Mouse (Mus musculus): ENCODE data around the gene H2-Q7. TPM values are rescaled to one million over a fixed set of nuclear protein-coding genes. Genes with fewer than 3 reads are reported as not detected.
"Not testable (repeated sequence)": the region's sequence is repeated elsewhere in the genome, so short reads cannot be mapped to it uniquely, and the experiment has no call there.

Gene H2-Q7
- polyA plus RNA-seq, 1 experiment from 2014 or later = 10.0 TPM

GRCm38 (mm10) chr17:35420206-35420810 lies 18.6 kb upstream of the H2-Q7 start:
- H3K36me3 ChIP-seq (ENCODE audit: control insufficient read depth, insufficient read depth, low read length); H3K27ac ChIP-seq (ENCODE audit: low read depth, low read length); H3K4me3 ChIP-seq (ENCODE audit: low read depth, low read length); H3K4me2 ChIP-seq; H3K9me3 ChIP-seq (ENCODE audit: control insufficient read depth, low read length); H3K4me1 ChIP-seq (ENCODE audit: control insufficient read depth, insufficient read depth, low read length); ATAC-seq (ENCODE audit: low FRiP score); H3K9ac ChIP-seq (ENCODE audit: low read length); H3K27me3 ChIP-seq (ENCODE audit: control insufficient read depth, insufficient read depth, low read length): not testable (repeated sequence)
- 16% methylated on average over 11 of the region's 11 CpGs for WGBS
- DNase-seq (ENCODE audit: low spot score, missing footprints) = peak; percentile 95

GRCm38 (mm10) chr17:35421331-35421730 lies 17.6 kb upstream of the H2-Q7 start:
- not testable (repeated sequence) for ATAC-seq (ENCODE audit: low FRiP score); H3K9me3 ChIP-seq (ENCODE audit: control insufficient read depth, low read length); H3K4me2 ChIP-seq; H3K4me3 ChIP-seq (ENCODE audit: low read depth, low read length); H3K4me1 ChIP-seq (ENCODE audit: control insufficient read depth, insufficient read depth, low read length); H3K27ac ChIP-seq (ENCODE audit: low read depth, low read length); H3K36me3 ChIP-seq (ENCODE audit: control insufficient read depth, insufficient read depth, low read length); H3K9ac ChIP-seq (ENCODE audit: low read length)
- peaks cover 15% of the 10 kb centered on the region for H3K27me3 ChIP-seq (ENCODE audit: control insufficient read depth, insufficient read depth, low read length)
- DNase-seq (ENCODE audit: low spot score, missing footprints) = peak; percentile 76
- WGBS = 92% methylated on average over 4 of the region's 4 CpGs

- 90% methylated on average over 5 of the region's 5 CpGs for WGBS
- not testable (repeated sequence) for H3K36me3 ChIP-seq (ENCODE audit: control insufficient read depth, insufficient read depth, low read length); H3K4me2 ChIP-seq; H3K9me3 ChIP-seq (ENCODE audit: control insufficient read depth, low read length); H3K9ac ChIP-seq (ENCODE audit: low read length); H3K4me3 ChIP-seq (ENCODE audit: low read depth, low read length); H3K4me1 ChIP-seq (ENCODE audit: control insufficient read depth, insufficient read depth, low read length); H3K27ac ChIP-seq (ENCODE audit: low read depth, low read length); ATAC-seq (ENCODE audit: low FRiP score)
- peaks cover 15% of the 10 kb centered on the region for H3K27me3 ChIP-seq (ENCODE audit: control insufficient read depth, insufficient read depth, low read length)
- DNase-seq (ENCODE audit: low spot score, missing footprints) = peak; percentile 72
Measured at GRCm38 (mm10) chr17:35422360-35422759, 16.6 kb upstream of the H2-Q7 start.

- H3K9me3 ChIP-seq (ENCODE audit: control insufficient read depth, low read length); H3K36me3 ChIP-seq (ENCODE audit: control insufficient read depth, insufficient read depth, low read length); ATAC-seq (ENCODE audit: low FRiP score); H3K4me2 ChIP-seq; H3K4me1 ChIP-seq (ENCODE audit: control insufficient read depth, insufficient read depth, low read length); H3K9ac ChIP-seq (ENCODE audit: low read length); H3K27ac ChIP-seq (ENCODE audit: low read depth, low read length); H3K4me3 ChIP-seq (ENCODE audit: low read depth, low read length): not testable (repeated sequence)
- 74% methylated on average over 3 of the region's 3 CpGs for WGBS
- peaks cover 15% of the 10 kb centered on the region for H3K27me3 ChIP-seq (ENCODE audit: control insufficient read depth, insufficient read depth, low read length)
- peak; percentile 49 for DNase-seq (ENCODE audit: low spot score, missing footprints)
Measured at GRCm38 (mm10) chr17:35423131-35423810, 15.7 kb upstream of the H2-Q7 start.

- not testable (repeated sequence) for H3K27ac ChIP-seq (ENCODE audit: low read depth, low read length); H3K9ac ChIP-seq (ENCODE audit: low read length); H3K36me3 ChIP-seq (ENCODE audit: control insufficient read depth, insufficient read depth, low read length); ATAC-seq (ENCODE audit: low FRiP score); H3K4me2 ChIP-seq; H3K4me1 ChIP-seq (ENCODE audit: control insufficient read depth, insufficient read depth, low read length); H3K9me3 ChIP-seq (ENCODE audit: control insufficient read depth, low read length); H3K4me3 ChIP-seq (ENCODE audit: low read depth, low read length)
- H3K27me3 ChIP-seq (ENCODE audit: control insufficient read depth, insufficient read depth, low read length) = peaks cover 15% of the 10 kb centered on the region
- WGBS = 80% methylated on average over 3 of the region's 3 CpGs
- DNase-seq (ENCODE audit: low spot score, missing footprints) = peak; percentile 83
Measured at GRCm38 (mm10) chr17:35424106-35424505, 14.8 kb upstream of the H2-Q7 start.

GRCm38 (mm10) chr17:35424624-35425416 lies 14.1 kb upstream of the H2-Q7 start, which contains the start of gene H2-Q6:
Gene H2-Q6, plus strand, starts transcription at chr17:35424850.
- ATAC-seq (ENCODE audit: low FRiP score) = peak; percentile 79
- not testable (repeated sequence) for H3K9me3 ChIP-seq (ENCODE audit: control insufficient read depth, low read length); H3K27ac ChIP-seq (ENCODE audit: low read depth, low read length); H3K4me1 ChIP-seq (ENCODE audit: control insufficient read depth, insufficient read depth, low read length); H3K36me3 ChIP-seq (ENCODE audit: control insufficient read depth, insufficient read depth, low read length)
- H3K27me3 ChIP-seq (ENCODE audit: control insufficient read depth, insufficient read depth, low read length) = peaks cover 15% of the 10 kb centered on the region
- peak within 1 kb of the TSS; percentile 34 for H3K4me3 ChIP-seq (ENCODE audit: low read depth, low read length)
- H3K9ac ChIP-seq (ENCODE audit: low read length) = peak within 1 kb of the TSS; percentile 54; the same call in 1 of the 2 replicates
- peak within 1 kb of the TSS; percentile 57 for H3K4me2 ChIP-seq
- 3% methylated on average over 43 of the region's 66 CpGs for WGBS
- DNase-seq (ENCODE audit: low spot score, missing footprints) = peak; percentile 93

GRCm38 (mm10) chr17:35425474-35425873 lies 13.5 kb upstream of the H2-Q7 start:
- peak; percentile 57; the same call in 1 of the 2 replicates for ATAC-seq (ENCODE audit: low FRiP score)
- Histone ChIP-seq H3K27me3 (ENCODE audit: control insufficient read depth, insufficient read depth, low read length) (peaks cover 15% of the 10 kb centered on the region), H3K4me2 (peak overlapping the region; percentile 57), H3K4me3 (ENCODE audit: low read depth, low read length) (peak overlapping the region; percentile 34; the same call in 1 of the 2 replicates)
- peak; percentile 91 for DNase-seq (ENCODE audit: low spot score, missing footprints)
- H3K9ac ChIP-seq (ENCODE audit: low read length); H3K27ac ChIP-seq (ENCODE audit: low read depth, low read length); H3K4me1 ChIP-seq (ENCODE audit: control insufficient read depth, insufficient read depth, low read length); H3K36me3 ChIP-seq (ENCODE audit: control insufficient read depth, insufficient read depth, low read length); H3K9me3 ChIP-seq (ENCODE audit: control insufficient read depth, low read length): not testable (repeated sequence)
- WGBS = 11% methylated on average over 27 of the region's 28 CpGs

GRCm38 (mm10) chr17:35428883-35429282 lies 10.1 kb upstream of the H2-Q7 start:
- H3K4me1 ChIP-seq (ENCODE audit: control insufficient read depth, insufficient read depth, low read length); ATAC-seq (ENCODE audit: low FRiP score); H3K4me2 ChIP-seq; H3K9ac ChIP-seq (ENCODE audit: low read length); H3K27ac ChIP-seq (ENCODE audit: low read depth, low read length); H3K9me3 ChIP-seq (ENCODE audit: control insufficient read depth, low read length); H3K4me3 ChIP-seq (ENCODE audit: low read depth, low read length); H3K36me3 ChIP-seq (ENCODE audit: control insufficient read depth, insufficient read depth, low read length): not testable (repeated sequence)
- DNase-seq (ENCODE audit: low spot score, missing footprints) = peak; percentile 67
- H3K27me3 ChIP-seq (ENCODE audit: control insufficient read depth, insufficient read depth, low read length) = peaks cover 15% of the 10 kb centered on the region
- 85% methylated on average over 6 of the region's 6 CpGs for WGBS

- H3K9ac ChIP-seq (ENCODE audit: low read length); H3K36me3 ChIP-seq (ENCODE audit: control insufficient read depth, insufficient read depth, low read length); H3K27ac ChIP-seq (ENCODE audit: low read depth, low read length); H3K4me2 ChIP-seq; H3K27me3 ChIP-seq (ENCODE audit: control insufficient read depth, insufficient read depth, low read length); H3K9me3 ChIP-seq (ENCODE audit: control insufficient read depth, low read length); ATAC-seq (ENCODE audit: low FRiP score); H3K4me1 ChIP-seq (ENCODE audit: control insufficient read depth, insufficient read depth, low read length); DNase-seq (ENCODE audit: low spot score, missing footprints); H3K4me3 ChIP-seq (ENCODE audit: low read depth, low read length): not testable (repeated sequence)
- 83% methylated on average over 6 of the region's 6 CpGs for WGBS
Measured at GRCm38 (mm10) chr17:35430671-35431070, 8.3 kb upstream of the H2-Q7 start.

Measured in midbrain, embryonic 11.5 days (tissue).